Mouse (Mus musculus): ENCODE results near the gene Soat1.

- no peak for TF ChIP-seq CTCF (IDR thresholded peaks at IDR 0.05; ENCODE audit: low read depth, low read length)
- no peak for TF ChIP-seq GATA1 (IDR thresholded peaks at IDR 0.05; ENCODE audit: borderline replicate concordance, low read length)
Measured at GRCm38 (mm10) chr1:156454384-156454783, 19.7 kb downstream of the Soat1 start.
